Mouse (Mus musculus): ENCODE data around the gene Casz1.
A peak's percentile ranks its signal among the peaks of the same experiment; 100 is the strongest.

Gene Casz1

DNA sequence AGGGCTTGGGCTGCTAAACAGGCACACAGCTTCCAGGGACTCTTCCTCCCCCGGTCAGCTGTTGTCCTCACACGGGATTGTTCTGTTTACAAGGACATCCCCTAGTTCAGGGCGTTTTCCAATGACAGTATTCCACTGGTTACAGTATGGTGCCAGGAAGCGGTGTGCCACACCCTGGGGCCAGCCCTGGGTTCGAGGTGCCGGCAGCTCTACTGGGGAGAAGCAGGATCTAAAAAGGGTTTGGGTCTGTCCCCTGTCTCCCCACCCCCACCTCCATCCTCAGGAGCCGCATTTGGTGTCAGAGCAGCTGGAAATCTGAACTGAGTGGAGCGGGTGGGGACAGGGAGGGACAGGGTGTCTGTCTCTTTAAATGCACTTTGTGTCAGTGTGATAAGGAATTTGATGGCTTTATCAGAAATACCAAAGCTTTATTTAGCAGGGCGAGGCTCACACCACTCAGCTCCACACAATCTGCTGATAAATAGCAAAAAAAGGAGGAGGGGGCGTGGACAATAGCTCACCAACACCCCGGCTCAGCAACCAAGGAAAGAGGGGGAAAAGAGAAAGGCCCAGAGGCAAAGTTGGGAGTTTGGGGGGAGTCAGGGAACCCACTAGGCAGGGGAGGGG is 74.9 kb downstream of the Casz1 start:
- DNase-seq, result no peak

GRCm38 (mm10) chr4:148879631-148880030 is 75.4 kb downstream of the Casz1 start:
- DNase-seq, result no peak

DNA sequence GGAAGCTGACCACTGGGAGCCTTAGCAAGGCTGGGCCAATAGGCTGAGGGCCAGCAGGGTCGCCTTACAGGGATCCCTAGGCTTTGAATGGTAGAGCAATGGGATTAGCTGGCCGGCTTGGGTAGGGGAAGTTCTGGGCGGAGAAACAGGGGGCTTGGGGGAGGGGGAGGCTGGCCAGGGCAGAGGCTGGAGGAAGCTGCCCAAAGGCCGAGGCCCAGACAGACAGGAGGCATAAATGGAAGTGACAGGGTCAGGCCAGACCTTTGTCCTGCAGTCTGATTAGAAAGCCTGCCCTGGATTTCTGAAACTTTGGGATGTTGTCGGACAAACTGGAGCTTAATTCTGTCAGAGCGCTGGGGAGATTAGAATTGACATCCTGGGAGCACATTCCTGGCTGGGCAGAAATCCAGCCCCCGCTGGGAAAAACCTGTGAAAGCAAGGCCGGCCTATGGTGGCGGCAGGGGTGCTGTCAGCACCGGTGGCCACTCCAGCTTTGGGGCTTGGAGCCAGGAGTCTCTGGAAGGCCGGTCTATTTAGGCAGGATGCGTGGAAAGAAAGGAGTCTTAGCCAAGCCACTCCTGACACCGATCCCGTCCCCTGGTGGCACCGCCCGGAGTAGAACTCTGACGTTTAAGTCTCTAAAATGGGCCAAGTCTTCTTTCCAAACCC is 76.9 kb downstream of the Casz1 start:
- DNase-seq, result no peak

DNA sequence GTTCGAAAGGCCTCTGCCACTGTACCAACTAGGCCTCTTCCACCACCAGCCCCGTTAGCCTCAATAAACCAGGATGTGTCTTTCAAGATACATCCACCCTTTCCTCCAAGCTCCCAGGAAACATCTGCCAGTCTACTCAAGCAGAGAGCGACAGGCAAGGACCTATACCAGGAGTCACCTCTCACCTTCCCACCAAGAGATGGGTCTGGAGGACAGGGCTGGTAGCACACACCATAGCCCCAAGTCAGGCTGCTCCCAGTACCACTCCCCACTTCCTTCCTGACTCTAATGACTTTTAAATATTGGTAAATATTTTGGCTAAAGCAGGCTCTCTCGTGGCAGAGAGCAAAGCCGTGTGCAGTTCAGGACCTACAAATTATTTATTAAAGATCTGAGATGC is 77.6 kb downstream of the Casz1 start:
- DNase-seq, result no peak

DNA sequence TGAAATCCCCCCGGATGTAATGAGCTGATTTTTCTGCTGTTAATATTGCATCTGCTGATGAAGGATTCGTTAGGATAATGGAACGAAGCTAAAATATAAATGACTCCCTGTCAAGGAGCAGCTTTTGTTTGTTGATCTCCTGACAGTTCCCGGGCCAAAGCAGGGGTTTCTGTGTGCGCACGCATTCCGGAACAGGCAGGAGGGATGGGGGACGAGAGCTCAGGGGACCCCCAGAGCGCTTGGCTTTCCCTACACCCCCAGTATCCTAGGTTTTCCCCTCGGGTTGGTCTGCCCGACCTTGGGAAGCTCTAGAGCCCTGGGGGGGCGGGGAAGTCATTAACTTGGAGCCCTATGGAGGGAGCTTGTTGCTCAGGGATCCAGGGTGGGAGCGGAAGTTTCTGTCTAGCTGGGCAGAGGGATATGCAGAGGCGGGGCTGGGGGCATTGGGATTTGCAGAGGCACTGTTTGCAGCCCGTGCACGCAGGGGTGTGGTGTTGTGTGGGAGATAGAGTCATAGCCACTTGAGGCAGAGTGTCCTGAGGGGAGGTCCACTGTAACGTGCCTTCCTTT is 78.2 kb downstream of the Casz1 start:
- no peak for DNase-seq

GRCm38 (mm10) chr4:148884596-148884995 is 80.4 kb downstream of the Casz1 start:
- DNase-seq, result no peak

- no peak for DNase-seq
Observed at GRCm38 (mm10) chr4:148885401-148885800, 81.2 kb downstream of the Casz1 start.

GRCm38 (mm10) chr4:148885921-148886540 is 81.8 kb downstream of the Casz1 start:
- DNase-seq, result no peak

- no peak for DNase-seq
Observed at GRCm38 (mm10) chr4:148888229-148888628, 84.0 kb downstream of the Casz1 start.

DNA sequence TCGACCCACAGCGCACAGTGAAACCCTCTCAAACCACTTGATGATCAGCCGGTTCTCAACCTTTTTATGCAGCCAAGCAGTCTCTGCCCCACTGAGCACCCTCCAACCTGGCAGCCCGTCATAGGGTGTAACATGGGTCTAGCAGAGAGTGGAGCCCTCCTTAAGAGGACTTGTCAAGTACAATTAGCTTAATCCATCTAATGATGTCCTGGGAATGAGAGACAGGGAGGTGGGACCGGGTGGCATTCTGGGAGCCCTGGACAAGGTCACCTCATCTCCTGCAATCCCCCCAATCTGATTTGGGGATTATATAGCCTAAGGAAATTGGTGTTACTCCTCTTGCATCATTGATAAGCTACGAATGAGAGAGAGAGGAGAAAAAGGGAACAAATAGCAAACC is 84.8 kb downstream of the Casz1 start:
- DNase-seq, result no peak

DNA sequence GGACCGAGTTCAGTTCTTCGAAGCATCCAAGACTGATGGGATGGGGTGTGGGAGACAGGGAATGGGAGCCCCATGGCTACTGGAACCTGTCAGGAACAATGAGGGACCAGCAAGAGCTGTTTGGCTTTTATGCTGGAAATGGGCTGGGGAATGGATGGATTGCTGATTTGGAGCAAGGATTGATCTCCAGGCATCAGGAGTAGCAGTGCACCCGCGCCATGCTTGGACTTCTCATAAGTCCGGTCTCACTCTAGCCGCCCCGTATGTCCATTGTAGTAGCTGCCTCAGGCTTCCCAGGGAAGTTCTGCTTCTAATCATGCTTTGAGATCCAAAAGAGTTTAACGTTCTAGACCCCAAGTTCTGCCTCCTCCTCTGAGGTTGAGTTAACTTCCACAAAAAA is 86.2 kb downstream of the Casz1 start:
- no peak for DNase-seq

- DNase-seq, result no peak
Observed at GRCm38 (mm10) chr4:148890892-148891838, 86.9 kb downstream of the Casz1 start.

- DNase-seq, result no peak
Observed at GRCm38 (mm10) chr4:148896125-148896524, 91.9 kb downstream of the Casz1 start.

DNA sequence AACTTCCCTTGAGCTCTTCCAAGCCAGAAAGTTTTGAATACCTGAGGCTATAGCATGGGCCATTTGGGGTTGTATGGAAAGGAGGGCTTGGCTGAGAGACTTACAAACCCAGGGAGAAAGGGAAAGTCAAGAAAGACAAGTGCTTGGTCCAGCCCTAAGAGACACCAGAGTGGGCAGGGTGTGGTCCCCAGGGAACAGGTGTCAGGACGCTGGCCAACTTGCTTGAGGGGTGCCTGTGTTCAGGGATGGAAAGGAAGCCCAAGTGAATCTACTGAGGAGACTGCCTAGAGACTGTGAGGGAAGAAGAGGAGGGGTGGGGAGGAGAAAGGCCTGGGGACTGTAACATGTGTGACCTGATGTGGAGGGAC is 95.7 kb downstream of the Casz1 start:
- DNase-seq, result no peak

DNA sequence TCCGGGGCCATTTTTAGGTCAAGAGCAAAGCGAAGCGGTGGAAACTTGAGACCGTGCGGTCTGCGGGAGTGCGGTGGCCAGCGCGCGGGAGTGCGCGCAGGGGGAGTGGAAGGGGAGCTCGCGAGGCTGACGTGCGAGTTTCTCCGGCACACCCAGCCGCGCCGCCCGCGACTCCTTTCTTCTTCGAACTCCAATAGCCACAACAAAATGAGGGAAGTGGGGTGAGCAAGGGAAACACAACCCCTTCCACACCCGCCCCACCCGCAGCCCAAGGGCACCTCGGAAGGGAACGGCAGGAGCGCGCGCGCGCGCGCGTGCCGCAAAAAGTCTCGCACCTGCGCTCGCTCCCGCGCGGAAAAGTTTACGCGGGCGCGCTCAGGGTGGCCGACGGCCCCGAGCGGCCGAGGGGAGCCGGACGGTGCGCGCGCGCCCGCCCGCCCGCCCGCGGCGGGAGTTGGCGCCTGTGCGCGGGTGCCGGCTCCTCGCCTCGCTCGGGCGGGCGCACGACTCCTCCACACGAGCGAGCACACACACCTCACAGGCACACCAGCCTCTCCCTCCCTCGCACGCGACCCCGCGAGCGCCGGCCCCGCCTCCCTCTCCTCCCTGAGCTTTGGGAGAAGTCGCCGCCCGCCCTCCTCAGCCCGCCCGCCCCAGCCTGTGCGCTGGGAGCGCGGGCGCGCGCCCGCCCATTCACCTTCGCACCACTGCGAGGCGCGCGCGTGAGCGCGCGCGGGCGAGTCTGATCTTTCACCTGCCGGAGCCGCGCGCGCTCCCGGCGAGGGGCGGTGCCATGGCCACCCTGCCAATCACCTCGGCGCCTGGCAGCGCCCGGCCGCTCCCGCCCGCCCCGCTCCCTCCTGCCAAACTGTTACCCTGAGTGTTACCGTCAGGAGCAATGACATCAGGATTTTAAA is 96.3 kb downstream of the Casz1 start:
- DNase-seq, result peak; percentile 88

- no peak for DNase-seq
Observed at GRCm38 (mm10) chr4:148901275-148902052, 97.2 kb downstream of the Casz1 start.

GRCm38 (mm10) chr4:148902919-148903727 is 98.9 kb downstream of the Casz1 start:
- DNase-seq, result peak; percentile 84

DNA sequence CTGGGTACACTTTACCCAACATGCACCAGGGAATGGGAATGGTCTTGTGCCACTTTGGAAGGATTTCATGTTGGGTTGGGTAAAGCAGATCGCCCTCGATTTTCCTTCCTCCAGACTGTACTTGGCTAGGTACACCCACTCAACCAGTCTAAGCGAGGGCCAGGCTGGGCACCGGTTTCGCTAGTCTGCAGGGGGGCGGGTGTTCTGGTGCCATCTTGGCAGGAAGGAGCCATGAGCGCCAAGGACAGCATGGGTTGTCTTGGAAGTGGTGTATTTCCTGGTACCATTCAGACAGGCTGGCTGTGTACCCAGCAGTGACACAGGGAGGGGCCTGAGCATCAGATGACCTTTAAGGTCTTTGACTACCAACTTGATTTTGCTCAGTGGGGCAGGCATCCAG is 101.1 kb downstream of the Casz1 start:
- DNase-seq, result no peak

DNA sequence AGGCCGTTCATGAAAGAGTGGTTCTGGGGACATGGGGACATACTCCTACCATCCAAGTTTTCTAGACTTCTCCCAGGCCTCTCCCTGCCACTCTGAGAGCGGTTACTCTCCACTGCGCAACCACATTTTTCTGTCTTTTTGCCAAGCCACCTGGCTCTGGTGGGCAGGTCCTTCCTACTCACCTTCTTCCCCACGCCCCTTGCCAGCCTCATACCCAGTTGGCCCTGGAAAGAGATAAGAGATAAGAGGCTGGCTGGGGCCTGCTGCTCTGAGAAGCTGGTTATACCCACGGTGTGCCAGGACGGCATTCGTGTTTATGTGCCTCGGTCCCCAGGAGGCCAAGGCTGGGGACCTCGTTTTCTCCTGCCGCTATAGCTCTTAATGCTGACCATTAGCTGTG is 102.6 kb downstream of the Casz1 start:
- peak; percentile 45 for DNase-seq

- DNase-seq, result peak; percentile 82
Observed at GRCm38 (mm10) chr4:148908214-148908681, 104.0 kb downstream of the Casz1 start.

Measured in kidney, adult 18-20 months (tissue).